Mouse (Mus musculus): ENCODE data around the gene Cyp3a41a. TPM values are rescaled to one million over a fixed set of nuclear protein-coding genes. Genes with fewer than 3 reads are reported as not detected.
"Not testable (repeated sequence)": the region's sequence is repeated elsewhere in the genome, so short reads cannot be mapped to it uniquely, and the experiment has no call there.

Cyp3a41a gene
- polyA plus RNA-seq (2014; fragmentation: Nextera tagmentation; extraction: Ambion mirVana), result not detected in 2 replicates

GRCm38 (mm10) chr5:145720036-145720435, at the start of gene Cyp3a41a:
TSS of gene Cyp3a41a (minus strand) at chr5:145720136.
- H3K4me3 ChIP-seq (ENCODE audit: low read depth, low read length); H3K4me2 ChIP-seq (ENCODE audit: low read depth, severe bottlenecking); H3K27me3 ChIP-seq (ENCODE audit: control insufficient read depth, insufficient read depth, low read length); H3K9ac ChIP-seq (ENCODE audit: low read length); H3K27ac ChIP-seq (replicated peaks; ENCODE audit: low read depth, low read length); H3K9me3 ChIP-seq (ENCODE audit: control insufficient read depth, low read length); DNase-seq (ENCODE audit: low spot score); H3K4me1 ChIP-seq (ENCODE audit: control insufficient read depth, insufficient read depth, low read length); ATAC-seq (ENCODE audit: insufficient number of reproducible peaks, low FRiP score, low TSS enrichment, low read depth); H3K36me3 ChIP-seq (ENCODE audit: control insufficient read depth, insufficient read depth, low read length): not testable (repeated sequence)
- 65% methylated on average over 1 of the region's 2 CpGs for WGBS

GRCm38 (mm10) chr5:145737512-145737911, 17.6 kb upstream of the Cyp3a41a start:
- not testable (repeated sequence) for ATAC-seq (ENCODE audit: insufficient number of reproducible peaks, low FRiP score, low TSS enrichment, low read depth); H3K9ac ChIP-seq (ENCODE audit: low read length); H3K27me3 ChIP-seq (ENCODE audit: control insufficient read depth, insufficient read depth, low read length); H3K4me2 ChIP-seq (ENCODE audit: low read depth, severe bottlenecking); H3K9me3 ChIP-seq (ENCODE audit: control insufficient read depth, low read length); DNase-seq (ENCODE audit: low spot score); H3K27ac ChIP-seq (replicated peaks; ENCODE audit: low read depth, low read length); H3K4me1 ChIP-seq (ENCODE audit: control insufficient read depth, insufficient read depth, low read length); H3K4me3 ChIP-seq (ENCODE audit: low read depth, low read length); H3K36me3 ChIP-seq (ENCODE audit: control insufficient read depth, insufficient read depth, low read length)
- WGBS, result 80% methylated on average over 3 of the region's 3 CpGs

- not testable (repeated sequence) for H3K9me3 ChIP-seq (ENCODE audit: control insufficient read depth, low read length); ATAC-seq (ENCODE audit: insufficient number of reproducible peaks, low FRiP score, low TSS enrichment, low read depth); H3K9ac ChIP-seq (ENCODE audit: low read length); H3K27me3 ChIP-seq (ENCODE audit: control insufficient read depth, insufficient read depth, low read length); H3K36me3 ChIP-seq (ENCODE audit: control insufficient read depth, insufficient read depth, low read length); DNase-seq (ENCODE audit: low spot score); H3K4me1 ChIP-seq (ENCODE audit: control insufficient read depth, insufficient read depth, low read length); H3K4me2 ChIP-seq (ENCODE audit: low read depth, severe bottlenecking); H3K4me3 ChIP-seq (ENCODE audit: low read depth, low read length); H3K27ac ChIP-seq (replicated peaks; ENCODE audit: low read depth, low read length)
- 21% methylated on average over 1 of the region's 1 CpGs for WGBS
These were observed 5.6 kb downstream of the Cyp3a41a start for GRCm38 (mm10) chr5:145714296-145714695.

GRCm38 (mm10) chr5:145707372-145707771, 12.6 kb downstream of the Cyp3a41a start:
- not testable (repeated sequence) for H3K4me3 ChIP-seq (ENCODE audit: low read depth, low read length); H3K4me1 ChIP-seq (ENCODE audit: control insufficient read depth, insufficient read depth, low read length); H3K27me3 ChIP-seq (ENCODE audit: control insufficient read depth, insufficient read depth, low read length); H3K27ac ChIP-seq (replicated peaks; ENCODE audit: low read depth, low read length); H3K4me2 ChIP-seq (ENCODE audit: low read depth, severe bottlenecking); H3K36me3 ChIP-seq (ENCODE audit: control insufficient read depth, insufficient read depth, low read length); ATAC-seq (ENCODE audit: insufficient number of reproducible peaks, low FRiP score, low TSS enrichment, low read depth); H3K9ac ChIP-seq (ENCODE audit: low read length); H3K9me3 ChIP-seq (ENCODE audit: control insufficient read depth, low read length); DNase-seq (ENCODE audit: low spot score)
- WGBS, result 86% methylated on average over 2 of the region's 2 CpGs

- Histone ChIP-seq H3K4me1 (ENCODE audit: control insufficient read depth, insufficient read depth, low read length) (no peaks in the 10 kb centered on the region), H3K27me3 (ENCODE audit: control insufficient read depth, insufficient read depth, low read length) (no peaks in the 10 kb centered on the region), H3K9me3 (ENCODE audit: control insufficient read depth, low read length) (peaks cover 20% of the 10 kb centered on the region), H3K27ac (replicated peaks; ENCODE audit: low read depth, low read length) (no peak overlapping the region), H3K9ac (ENCODE audit: low read length) (no peak overlapping the region), H3K36me3 (ENCODE audit: control insufficient read depth, insufficient read depth, low read length) (no peaks in the 10 kb centered on the region), H3K4me2 (ENCODE audit: low read depth, severe bottlenecking) (no peak overlapping the region), H3K4me3 (ENCODE audit: low read depth, low read length) (no peak overlapping the region)
- ATAC-seq (ENCODE audit: insufficient number of reproducible peaks, low FRiP score, low TSS enrichment, low read depth), result no peak
- DNase-seq (ENCODE audit: low spot score), result no peak
- WGBS, result 85% methylated on average over 7 of the region's 7 CpGs
These were observed 57.9 kb downstream of the Cyp3a41a start for GRCm38 (mm10) chr5:145662007-145662406.

GRCm38 (mm10) chr5:145647779-145648178, 72.2 kb downstream of the Cyp3a41a start:
- Histone ChIP-seq H3K4me3 (ENCODE audit: low read depth, low read length) (no peak overlapping the region), H3K27me3 (ENCODE audit: control insufficient read depth, insufficient read depth, low read length) (no peaks in the 10 kb centered on the region), H3K4me2 (ENCODE audit: low read depth, severe bottlenecking) (no peak overlapping the region), H3K9me3 (ENCODE audit: control insufficient read depth, low read length) (peaks cover 22% of the 10 kb centered on the region; the same call in 1 of the 2 replicates), H3K4me1 (ENCODE audit: control insufficient read depth, insufficient read depth, low read length) (no peaks in the 10 kb centered on the region), H3K27ac (replicated peaks; ENCODE audit: low read depth, low read length) (no peak overlapping the region), H3K9ac (ENCODE audit: low read length) (no peak overlapping the region), H3K36me3 (ENCODE audit: control insufficient read depth, insufficient read depth, low read length) (no peaks in the 10 kb centered on the region)
- 75% methylated on average over 4 of the region's 4 CpGs for WGBS
- DNase-seq (ENCODE audit: low spot score) (no peak), ATAC-seq (ENCODE audit: insufficient number of reproducible peaks, low FRiP score, low TSS enrichment, low read depth) (no peak)

Other genes with a start within 250 kb of the Cyp3a41a start
- gene Cyp3a41b, start 135.4 kb downstream of the Cyp3a41a start, polyA plus RNA-seq (2014; fragmentation: Nextera tagmentation; extraction: Ambion mirVana), result not detected in 2 replicates
- gene Cyp3a44, start 85.7 kb upstream of the Cyp3a41a start, polyA plus RNA-seq (2014; fragmentation: Nextera tagmentation; extraction: Ambion mirVana), result not detected in 2 replicates
- not detected in 2 replicates for gene Cyp3a11, start 159.8 kb upstream of the Cyp3a41a start, polyA plus RNA-seq (2014; fragmentation: Nextera tagmentation; extraction: Ambion mirVana)